21 mouse cellular contexts compared by ENCODE assay signal in genomic region chr2:110759434-110759833, GRCm38 (mm10). TPM values are rescaled to one million over a fixed set of nuclear protein-coding genes. Genes with fewer than 3 reads are reported as not detected.
"Had no signal": no experiment of that assay in that cellular context is flagged by ENCODE, and none has a peak within 500 bp of the region (broad histone marks: within the 10 kb centered on the region; RNA-seq: fewer than 3 reads in every experiment).

No protein-coding gene starts in this region.

- H3K27me3 ChIP-seq: lung, embryonic 15.5 days; megakaryocyte, embryonic 14.5 days; midbrain, embryonic 13.5 days; midbrain, embryonic 15.5 days; neural tube, embryonic 12.5 days; stomach, embryonic 15.5 days had no signal

- H3K4me2 ChIP-seq: lung, embryonic 15.5 days; midbrain, embryonic 11.5 days; midbrain, embryonic 13.5 days; midbrain, embryonic 15.5 days; neural tube, embryonic 12.5 days; stomach, embryonic 15.5 days had no signal

- ATAC-seq: lung, postnatal 0 days; midbrain, embryonic 13.5 days; midbrain, embryonic 15.5 days had no signal

- H3K4me3 ChIP-seq: lung, embryonic 15.5 days; megakaryocyte, embryonic 14.5 days; midbrain, embryonic 13.5 days; midbrain, embryonic 15.5 days; neural tube, embryonic 12.5 days; stomach, embryonic 15.5 days had no signal

- H3K27ac ChIP-seq: lung, embryonic 15.5 days; macrophage; midbrain, embryonic 13.5 days; midbrain, embryonic 15.5 days; neural tube, embryonic 12.5 days; stomach, embryonic 15.5 days; stomach, postnatal 0 days had no signal

- H3K4me1 ChIP-seq: lung, embryonic 15.5 days; megakaryocyte, embryonic 14.5 days; midbrain, embryonic 13.5 days; midbrain, embryonic 15.5 days; neural tube, embryonic 12.5 days; stomach, embryonic 15.5 days had no signal

- DNase-seq: lung, adult 2 months; lung, postnatal 14 days; lung, postnatal 36 days; right cerebral cortex, postnatal 14 days; thymus, adult 2 months; thymus, postnatal 14 days; thymus, postnatal 36 days had no signal

- H3K36me3 ChIP-seq: lung, embryonic 15.5 days; midbrain, embryonic 13.5 days; midbrain, embryonic 15.5 days; neural tube, embryonic 12.5 days; stomach, embryonic 15.5 days had no signal

- H3K9me3 ChIP-seq: lung, embryonic 15.5 days; midbrain, embryonic 13.5 days; midbrain, embryonic 15.5 days; neural tube, embryonic 12.5 days; stomach, embryonic 15.5 days had no signal

- H3K9ac ChIP-seq: lung, embryonic 15.5 days; midbrain, embryonic 13.5 days; midbrain, embryonic 15.5 days; neural tube, embryonic 12.5 days; stomach, embryonic 15.5 days had no signal

RNA-seq across cellular contexts. Expression of gene Muc15, which starts 38.3 kb away (rescaled TPM):
- total RNA-seq: megakaryocyte progenitor cell, adult 5-6 weeks; monocyte, adult 5-6 weeks; neutrophil, adult 5-6 weeks had no signal
- polyA plus RNA-seq: lung, embryonic 15.5 days; lung, postnatal 0 days; macrophage; neural tube, embryonic 12.5 days; neural tube, embryonic 14.5 days had no signal
